Mouse (Mus musculus) limb, embryonic 14.5 days (tissue): ENCODE measurements around the gene Mrpl35. TPM values are rescaled to one million over a fixed set of nuclear protein-coding genes. Genes with fewer than 3 reads are reported as not detected.

Experiments used
- ATAC-seq: fragments of 200-750 bp; cut with Nextera tagmentation; 2 replicates; pipeline ENCODE4 v1.8.0; 2017; ENCODE audit warnings: low read depth, moderate number of reproducible peaks, moderate TSS enrichment; ENCODE audit not compliant: low FRiP score
- DNase-seq: peaks from one replicate; pipeline ENCODE4 v3.0.0-alpha.2; 2015; ENCODE audit warnings: low spot score
- H3K27ac ChIP-seq: fragments of 300-500 bp; sonication (generic); replicated peaks from 2 replicates; pipeline ENCODE4 v1.5.1; 2014; ENCODE audit warnings: low read depth, mild to moderate bottlenecking, low read length, moderate library complexity, mixed read lengths
- H3K27me3 ChIP-seq: fragments of 300-500 bp; sonication (generic); 2 replicates; pipeline ENCODE4 v1.6.1; 2014; ENCODE audit warnings: low read length, mixed read lengths; ENCODE audit not compliant: control insufficient read depth, insufficient read depth
- H3K36me3 ChIP-seq: fragments of 300-500 bp; sonication (generic); 2 replicates; pipeline ENCODE4 v1.6.1; 2014; ENCODE audit warnings: mild to moderate bottlenecking, low read length, moderate library complexity, mixed read lengths; ENCODE audit not compliant: control insufficient read depth, insufficient read depth
- H3K4me1 ChIP-seq: fragments of 300-500 bp; sonication (generic); 2 replicates; pipeline ENCODE4 v1.6.1; 2014; ENCODE audit warnings: antibody characterized with exemption, low read length, mixed read lengths; ENCODE audit not compliant: control insufficient read depth, insufficient read depth
- H3K4me2 ChIP-seq: fragments of 300-500 bp; sonication (generic); replicated peaks from 2 replicates; pipeline ENCODE4 v1.6.1; 2014; ENCODE audit warnings: low read depth, mild to moderate bottlenecking, low read length, moderate library complexity; ENCODE audit not compliant: severe bottlenecking
- H3K4me3 ChIP-seq: fragments of 300-500 bp; sonication (generic); replicated peaks from 2 replicates; pipeline ENCODE4 v1.5.1; 2014; ENCODE audit warnings: low read length
- H3K9ac ChIP-seq: fragments of 300-500 bp; sonication (generic); 2 replicates; pipeline ENCODE4 v1.6.1; 2014; ENCODE audit warnings: mild to moderate bottlenecking, low read depth, low read length, moderate library complexity; ENCODE audit not compliant: severe bottlenecking
- H3K9me3 ChIP-seq: fragments of 300-500 bp; sonication (generic); 2 replicates; pipeline ENCODE4 v1.6.1; 2016; ENCODE audit warnings: low read length; ENCODE audit not compliant: control insufficient read depth
- POLR2A ChIP-seq: fragments of 200-500 bp; IDR thresholded peaks from 2 replicates; pipeline ENCODE4 v1.8.0; 2012; ENCODE audit warnings: inconsistent platforms, mild to moderate bottlenecking, moderate library complexity, borderline replicate concordance; ENCODE audit not compliant: insufficient read depth, insufficient read length; ENCODE audit errors: extremely low read depth
- WGBS: fragments of 180-500 bp; shearing (Covaris S2); extraction: QIAGEN DNeasy Blood & Tissue Kit; methylation state at CpG from one replicate; pipeline ENCODE4 v1.1.7; 2014; 5-methylcytosine and 5-hydroxymethylcytosine counted together
- polyA plus RNA-seq, 2 experiments: library from polyadenylated mRNA; depleted of rRNA in 1 of 2; stranded (reverse) in 1 of 2; unstranded in 1 of 2; fragments of >200 nt; fragmentation: Nextera tagmentation in 1 of 2; extraction: Ambion mirVana in 1 of 2; gene quantifications; 2 replicates each; pipeline versions ENCODE4 v1.2.1 to v1.2.3; 2012 to 2014

Gene Mrpl35
- polyA plus RNA-seq, 2 experiments: 20.4 to 64.9 TPM

DNA sequence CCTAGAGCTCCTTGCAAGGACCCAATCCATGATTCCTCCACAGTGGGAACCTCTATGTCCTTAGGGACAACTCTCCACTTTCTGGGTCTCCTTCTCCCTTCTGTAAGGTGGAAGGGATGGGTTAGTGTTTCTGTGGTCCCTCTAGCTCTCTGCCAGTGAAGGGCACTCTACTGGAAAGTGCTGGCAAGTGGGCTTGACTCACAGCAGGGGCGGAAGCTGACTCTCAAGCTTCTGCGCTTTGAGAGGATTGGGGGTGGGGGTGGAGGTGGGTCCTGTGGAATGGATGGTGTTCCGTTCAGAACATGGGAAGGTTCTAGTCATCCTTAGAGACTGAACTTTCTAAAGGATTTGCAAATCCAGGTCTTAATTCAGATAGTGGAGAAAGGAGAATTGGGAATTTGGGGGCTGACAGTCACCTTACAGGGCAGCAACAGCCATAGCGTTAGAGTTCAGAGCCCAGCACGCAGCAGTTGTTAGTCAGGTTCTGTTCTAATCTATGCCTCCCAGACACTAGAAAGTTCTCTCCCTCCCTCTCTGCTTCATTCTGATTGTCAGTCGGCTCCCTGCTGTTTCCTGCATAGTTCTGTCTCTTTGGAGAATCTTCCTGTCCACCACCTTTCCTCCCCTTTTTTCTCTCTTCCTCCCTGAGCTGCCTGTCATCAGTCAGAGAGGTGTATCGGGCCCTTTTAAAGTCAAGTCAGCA lies 25.6 kb downstream of the Mrpl35 start:
- Histone ChIP-seq H3K4me1 (no peaks in the 10 kb centered on the region), H3K9me3 (no peaks in the 10 kb centered on the region), H3K4me2 (no peak overlapping the region), H3K36me3 (no peaks in the 10 kb centered on the region), H3K27me3 (no peaks in the 10 kb centered on the region), H3K27ac (no peak overlapping the region), H3K9ac (no peak overlapping the region), H3K4me3 (no peak overlapping the region)
- 59% methylated on average over 7 of the region's 7 CpGs for WGBS
- TF ChIP-seq POLR2A: no peak
- ATAC-seq (no peak), DNase-seq (no peak)

DNA sequence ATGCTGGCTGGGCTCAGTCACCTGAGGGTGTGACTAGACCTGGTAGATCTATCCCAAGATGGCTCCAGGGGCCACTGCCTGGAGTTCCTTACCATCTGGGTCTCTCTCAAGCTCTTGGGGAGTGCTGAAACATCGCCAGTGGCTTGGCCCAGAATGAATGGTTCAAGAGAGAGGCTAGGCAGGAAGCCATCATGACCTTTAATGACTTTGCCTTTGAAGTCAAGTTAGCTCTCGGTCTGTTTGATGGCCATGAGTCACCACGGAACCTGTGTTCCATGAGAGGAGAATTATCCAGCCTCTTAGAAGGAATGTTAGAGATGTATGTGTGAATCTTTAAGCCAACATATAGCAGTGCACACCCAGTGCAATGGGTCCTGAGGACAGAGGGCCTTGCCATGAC lies 27.4 kb downstream of the Mrpl35 start:
- ATAC-seq (no peak), DNase-seq (no peak)
- H3K27ac ChIP-seq: no peak overlapping the region
- no peak for TF ChIP-seq POLR2A
- no peak overlapping the region for H3K4me2 ChIP-seq
- WGBS: 53% methylated on average over 3 of the region's 3 CpGs
- H3K4me3 ChIP-seq: no peak overlapping the region
- H3K36me3 ChIP-seq: no peaks in the 10 kb centered on the region
- no peak overlapping the region for H3K9ac ChIP-seq
- H3K27me3 ChIP-seq: no peaks in the 10 kb centered on the region
- no peaks in the 10 kb centered on the region for H3K4me1 ChIP-seq
- no peaks in the 10 kb centered on the region for H3K9me3 ChIP-seq

DNA sequence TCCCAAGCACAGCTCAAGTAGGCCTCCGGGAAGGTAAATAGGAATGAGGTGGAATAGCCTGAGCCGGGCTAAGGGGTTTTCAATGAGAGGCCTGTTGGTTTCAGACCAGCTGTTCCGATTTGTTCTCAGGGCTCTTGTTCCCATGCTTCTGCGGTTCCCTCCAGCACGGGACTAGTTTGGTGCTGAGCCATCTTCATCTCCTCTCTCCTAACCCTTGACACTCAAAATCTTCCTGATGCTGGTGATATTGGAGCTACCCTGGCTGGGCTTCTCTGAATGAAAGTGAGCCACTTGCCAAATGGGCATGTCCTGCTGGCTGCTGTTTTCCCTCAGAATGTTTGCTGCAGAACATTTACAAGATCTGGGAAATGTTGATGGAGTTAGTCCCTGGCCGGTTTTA lies 35.0 kb downstream of the Mrpl35 start:
- Histone ChIP-seq H3K9ac (no peak overlapping the region), H3K27me3 (no peaks in the 10 kb centered on the region), H3K36me3 (no peaks in the 10 kb centered on the region), H3K4me2 (no peak overlapping the region), H3K9me3 (no peaks in the 10 kb centered on the region), H3K27ac (no peak overlapping the region), H3K4me1 (no peaks in the 10 kb centered on the region), H3K4me3 (no peak overlapping the region)
- no peak for TF ChIP-seq POLR2A
- no peak for DNase-seq
- 75% methylated on average over 6 of the region's 6 CpGs for WGBS
- no peak for ATAC-seq

DNA sequence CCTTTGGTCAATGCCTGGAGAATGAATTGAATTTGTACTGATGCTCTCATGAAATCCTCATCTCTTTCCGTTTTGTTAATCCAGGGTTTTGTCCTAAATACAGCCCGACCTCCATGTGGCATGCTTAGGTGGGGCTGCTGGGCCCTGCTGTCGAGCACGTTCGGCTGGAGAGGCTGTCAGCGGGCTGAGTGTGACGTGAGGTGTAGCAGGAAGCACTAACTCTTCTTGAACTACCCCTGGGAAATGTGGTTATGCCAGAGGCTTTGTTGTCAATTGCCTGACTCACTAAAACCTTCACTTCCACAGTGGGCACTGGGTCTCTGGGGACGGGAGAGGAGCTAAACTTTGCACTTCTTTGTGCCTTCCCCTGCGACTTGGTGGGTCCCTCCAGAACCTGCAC lies 38.4 kb downstream of the Mrpl35 start:
- Histone ChIP-seq H3K36me3 (no peaks in the 10 kb centered on the region), H3K4me2 (no peak overlapping the region), H3K9me3 (no peaks in the 10 kb centered on the region), H3K9ac (no peak overlapping the region), H3K27me3 (no peaks in the 10 kb centered on the region), H3K4me3 (no peak overlapping the region), H3K4me1 (no peaks in the 10 kb centered on the region), H3K27ac (no peak overlapping the region)
- no peak for TF ChIP-seq POLR2A
- 55% methylated on average over 9 of the region's 9 CpGs for WGBS
- DNase-seq (no peak), ATAC-seq (no peak)

DNA sequence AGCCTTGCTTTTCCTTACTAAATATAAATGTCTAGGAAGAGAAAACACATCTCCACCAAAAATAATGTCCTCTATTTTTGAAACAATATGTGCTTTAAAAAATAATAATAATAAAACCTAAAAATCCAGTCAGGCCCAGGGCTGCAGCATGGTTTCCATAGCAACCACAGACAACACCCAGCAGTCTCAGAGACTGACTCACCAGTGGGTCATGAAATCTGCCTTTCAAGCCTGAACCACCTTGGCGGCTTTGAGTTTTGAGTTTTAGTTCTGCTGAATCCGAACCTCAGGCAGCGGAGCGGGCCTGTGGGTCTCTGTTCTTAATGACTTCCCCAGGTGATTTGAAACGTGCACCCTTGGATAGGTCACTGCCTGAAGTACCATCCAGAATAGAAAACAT lies 43.6 kb downstream of the Mrpl35 start:
- no peaks in the 10 kb centered on the region for H3K4me1 ChIP-seq
- no peak overlapping the region for H3K4me3 ChIP-seq
- no peaks in the 10 kb centered on the region for H3K9me3 ChIP-seq
- no peak overlapping the region for H3K4me2 ChIP-seq
- no peak for TF ChIP-seq POLR2A
- no peak overlapping the region for H3K27ac ChIP-seq
- no peaks in the 10 kb centered on the region for H3K36me3 ChIP-seq
- DNase-seq: no peak
- no peaks in the 10 kb centered on the region for H3K27me3 ChIP-seq
- no peak for ATAC-seq
- WGBS: 86% methylated on average over 5 of the region's 5 CpGs
- H3K9ac ChIP-seq: no peak overlapping the region
